22 mouse cellular contexts compared by ENCODE assay signal in the genomic region with DNA sequence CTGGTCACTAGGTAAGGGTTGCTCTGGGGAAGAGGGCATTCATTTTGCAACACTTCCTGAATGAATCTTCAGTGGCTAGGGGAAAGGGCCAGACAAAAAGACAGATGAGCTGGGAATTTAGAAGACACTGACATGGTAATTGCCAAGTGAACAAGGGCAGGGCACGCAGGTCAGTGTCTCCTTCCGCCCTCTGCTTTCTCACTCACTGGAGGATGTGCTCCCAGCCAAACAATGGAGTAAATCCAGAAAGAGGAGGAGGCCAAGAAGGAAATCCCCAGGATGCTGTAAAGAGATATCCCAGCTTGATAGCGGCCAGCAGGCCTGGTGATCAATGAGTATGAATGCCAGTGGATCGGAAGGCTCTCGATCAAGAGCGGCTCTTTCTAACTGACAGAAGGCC. TPM values are rescaled to one million over a fixed set of nuclear protein-coding genes. Genes with fewer than 3 reads are reported as not detected.
DNase-seq lines count a peak whose midpoint lies in the region; ATAC-seq lines count a peak whose summit lies in the region.
"Had no signal": no experiment of that assay in that cellular context is flagged by ENCODE, and none has a peak within 500 bp of the region (broad histone marks: within the 10 kb centered on the region; RNA-seq: fewer than 3 reads in every experiment).

No protein-coding gene starts in this region.

- H3K36me3 ChIP-seq in hindbrain, embryonic 10.5 days = no peaks in the 10 kb centered on the region
- no peaks in the 10 kb centered on the region for H3K36me3 ChIP-seq in hindbrain, embryonic 13.5 days
- H3K36me3 ChIP-seq: embryonic facial prominence, embryonic 10.5 days; embryonic facial prominence, embryonic 12.5 days; forebrain, embryonic 15.5 days had no signal

- no peak overlapping the region for H3K9ac ChIP-seq in hindbrain, embryonic 13.5 days
- H3K9ac ChIP-seq: embryonic facial prominence, embryonic 12.5 days; forebrain, embryonic 13.5 days; forebrain, embryonic 15.5 days; forebrain, postnatal 0 days had no signal

- DNase-seq in embryo, embryonic 10 days (ENCODE audit: low spot score) = peak; percentile 56
- no peak for DNase-seq in embryo, embryonic 10.5 days (ENCODE audit: low spot score)
- no peak for DNase-seq in hindbrain, embryonic 10.5 days (ENCODE audit: low spot score)
- DNase-seq in kidney, postnatal 10 days = peak; percentile 32
- no peak for DNase-seq in kidney, adult 11 months
- DNase-seq in ZHBTc4 (ENCODE audit: low read depth, low spot score) = peak; percentile 44
- DNase-seq in urinary bladder, postnatal 25 days (ENCODE audit: low spot score) = no peak
- DNase-seq: adrenal gland, postnatal 10 days; adrenal gland, postnatal 25 days; cerebellum, adult 11-12 months; cerebellum, adult 2 months; cerebellum, adult 9-10 months; cerebellum, postnatal 10 days; cerebellum, postnatal 25 days; forebrain, postnatal 0 days had no signal

- no peak overlapping the region for H3K4me2 ChIP-seq in hindbrain, embryonic 13.5 days
- H3K4me2 ChIP-seq: embryonic facial prominence, embryonic 12.5 days; forebrain, embryonic 13.5 days; forebrain, embryonic 15.5 days had no signal

- H3K4me3 ChIP-seq in hindbrain, embryonic 10.5 days = no peak overlapping the region
- H3K4me3 ChIP-seq in hindbrain, embryonic 13.5 days = no peak overlapping the region
- H3K4me3 ChIP-seq: embryonic facial prominence, embryonic 10.5 days; embryonic facial prominence, embryonic 12.5 days; forebrain, embryonic 13.5 days; forebrain, embryonic 15.5 days had no signal

- 0 out of 2 replicates have a peak, but pooled peaks cover 7% of the 10 kb centered on the region for H3K9me3 ChIP-seq in hindbrain, embryonic 10.5 days
- no peaks in the 10 kb centered on the region for H3K9me3 ChIP-seq in hindbrain, embryonic 13.5 days
- H3K9me3 ChIP-seq: embryonic facial prominence, embryonic 12.5 days; forebrain, embryonic 13.5 days; forebrain, embryonic 15.5 days had no signal

- H3K4me1 ChIP-seq in hindbrain, embryonic 10.5 days (replicated peaks) = peaks cover 32% of the 10 kb centered on the region
- H3K4me1 ChIP-seq in hindbrain, embryonic 13.5 days (replicated peaks) = peaks cover 7% of the 10 kb centered on the region
- H3K4me1 ChIP-seq: forebrain, embryonic 15.5 days had no signal

- peaks cover 5% of the 10 kb centered on the region; the same call in 1 of the 2 replicates for H3K27me3 ChIP-seq in hindbrain, embryonic 10.5 days (ENCODE audit: insufficient read depth, poor library complexity, severe bottlenecking)
- H3K27me3 ChIP-seq in hindbrain, embryonic 13.5 days = no peaks in the 10 kb centered on the region
- H3K27me3 ChIP-seq: embryonic facial prominence, embryonic 12.5 days; forebrain, embryonic 13.5 days; forebrain, embryonic 15.5 days had no signal

- WGBS in hindbrain, embryonic 10.5 days = 46% methylated on average over 6 of the region's 6 CpGs
- 47% methylated on average over 6 of the region's 6 CpGs for whole genome bisulfite sequencing in hindbrain, embryonic 13.5 days

- ATAC-seq in hindbrain, embryonic 13.5 days (ENCODE audit: low FRiP score) = no peak
- ATAC-seq: activated CD4-positive, CD25-positive, alpha-beta regulatory T cell, adult 4 months; CD4-positive, CD25-positive, alpha-beta regulatory T cell, adult 4 months; forebrain, embryonic 13.5 days; forebrain, embryonic 15.5 days; forebrain, postnatal 0 days had no signal

- H3K27ac ChIP-seq in hindbrain, embryonic 10.5 days = 0 out of 2 replicates have a peak overlapping the region, but pooled peaks have one; percentile 8
- H3K27ac ChIP-seq in hindbrain, embryonic 13.5 days = no peak overlapping the region
- H3K27ac ChIP-seq: embryonic facial prominence, embryonic 12.5 days; forebrain, embryonic 13.5 days; forebrain, embryonic 15.5 days had no signal

RNA-seq across cellular contexts. Expression of a gene that starts 55.3 kb away (rescaled TPM):
- 109 and 121 TPM in 2 replicates for polyA plus RNA-seq in hindbrain, embryonic 10.5 days (2016; fragmentation: Nextera tagmentation; extraction: Ambion mirVana)
- polyA plus RNA-seq in hindbrain, embryonic 13.5 days (2015; fragmentation: Nextera tagmentation; extraction: Ambion mirVana) = 103 and 105 TPM in 2 replicates

RNA-seq across cellular contexts. Expression of a gene that starts 57.0 kb away (rescaled TPM):
- 15.6 and 18.0 TPM in 2 replicates for polyA plus RNA-seq in hindbrain, embryonic 10.5 days (2016; fragmentation: Nextera tagmentation; extraction: Ambion mirVana)
- polyA plus RNA-seq in hindbrain, embryonic 13.5 days (2015; fragmentation: Nextera tagmentation; extraction: Ambion mirVana) = 11.1 and 12.0 TPM in 2 replicates

Comparison
In these comparisons a context has a peak if more than half of its experiments do, and no peak if none do; other contexts are left out.
1. DNase-seq: peak in embryo, embryonic 10 days (single experiment), kidney, postnatal 10 days (single experiment) and ZHBTc4 (single experiment); none in embryo, embryonic 10.5 days (single experiment), hindbrain, embryonic 10.5 days (single experiment), kidney, adult 11 months (single experiment) and urinary bladder, postnatal 25 days (single experiment).